Mouse (Mus musculus): Measurements from ENCODE around the gene Ralgds. TPM values are rescaled to one million over a fixed set of nuclear protein-coding genes. Genes with fewer than 3 reads are reported as not detected.

Gene Ralgds
- polyA plus RNA-seq (2015; fragmentation: Nextera tagmentation; extraction: Ambion mirVana), result 3.1 and 5.0 TPM in 2 replicates

GRCm38 (mm10) chr2:28512798-28513401 lies at the start of gene Ralgds:
Ralgds (plus strand) TSS chr2:28513125.

GRCm38 (mm10) chr2:28465836-28466518 lies 46.9 kb upstream of the Ralgds start, which contains the start of gene 1700007K13Rik:
1700007K13Rik (minus strand) TSS chr2:28466332.

GRCm38 (mm10) chr2:28467860-28468485 lies 45.0 kb upstream of the Ralgds start, which contains the start of gene Mrps2:
Mrps2 (plus strand) TSS chr2:28468066.

GRCm38 (mm10) chr2:28496671-28497070 lies 16.3 kb upstream of the Ralgds start, which contains the start of gene Gbgt1:
Gbgt1 (plus strand) TSS chr2:28496891.

GRCm38 (mm10) chr2:28505795-28506194 lies 7.1 kb upstream of the Ralgds start, which contains the start of gene Gm10134:
Gm10134 (plus strand) TSS chr2:28506095.

GRCm38 (mm10) chr2:28563303-28563702 lies 50.4 kb downstream of the Ralgds start, which contains the start of gene Cel:
Cel (minus strand) TSS chr2:28563403.

GRCm38 (mm10) chr2:28583651-28584050 lies 70.7 kb downstream of the Ralgds start, which contains the start of gene Gtf3c5:
Gtf3c5 (minus strand) TSS chr2:28583751.

Other genes with a start within 250 kb of the Ralgds start
- gene Ppp1r26, start 66.3 kb upstream of the Ralgds start, polyA plus RNA-seq (2015; fragmentation: Nextera tagmentation; extraction: Ambion mirVana), result 0.52 and 0.63 TPM in 2 replicates
- not detected in 2 replicates for gene 1700007K13Rik, start 46.8 kb upstream of the Ralgds start, polyA plus RNA-seq (2015; fragmentation: Nextera tagmentation; extraction: Ambion mirVana)
- gene Mrps2, start 45.1 kb upstream of the Ralgds start, polyA plus RNA-seq (2015; fragmentation: Nextera tagmentation; extraction: Ambion mirVana), result 22.0 and 22.7 TPM in 2 replicates
- 0.76 and 0.95 TPM in 2 replicates for gene Gbgt1, start 16.2 kb upstream of the Ralgds start, polyA plus RNA-seq (2015; fragmentation: Nextera tagmentation; extraction: Ambion mirVana)
- gene Gm10134, start 7.0 kb upstream of the Ralgds start, polyA plus RNA-seq (2015; fragmentation: Nextera tagmentation; extraction: Ambion mirVana), result 2.6 and 5.2 TPM in 2 replicates
- 13.0 and 42.1 TPM in 2 replicates for gene Cel, start 50.3 kb downstream of the Ralgds start, polyA plus RNA-seq (2015; fragmentation: Nextera tagmentation; extraction: Ambion mirVana)
- 15.9 and 17.4 TPM in 2 replicates for gene Gtf3c5, start 70.6 kb downstream of the Ralgds start, polyA plus RNA-seq (2015; fragmentation: Nextera tagmentation; extraction: Ambion mirVana)
- gene Gfi1b, start 108.9 kb downstream of the Ralgds start, polyA plus RNA-seq (2015; fragmentation: Nextera tagmentation; extraction: Ambion mirVana), result 138 and 149 TPM in 2 replicates
- gene Tsc1, start 128.1 kb downstream of the Ralgds start, polyA plus RNA-seq (2015; fragmentation: Nextera tagmentation; extraction: Ambion mirVana), result 9.4 TPM in 2 replicates
- gene Spaca9, start 186.6 kb downstream of the Ralgds start, polyA plus RNA-seq (2015; fragmentation: Nextera tagmentation; extraction: Ambion mirVana), result 2.9 and 3.0 TPM in 2 replicates
- gene Ak8, start 187.0 kb downstream of the Ralgds start, polyA plus RNA-seq (2015; fragmentation: Nextera tagmentation; extraction: Ambion mirVana), result 0.35 and 0.67 TPM in 2 replicates